Mouse (Mus musculus): ENCODE results near the gene Olfr871. TPM values are rescaled to one million over a fixed set of nuclear protein-coding genes. Genes with fewer than 3 reads are reported as not detected.

Olfr871 gene
- polyA plus RNA-seq, 1 experiment from 2014 or later: not detected

Other genes starting within 250 kb of the Olfr871 start
- gene Olfr866, start 184.2 kb upstream of the Olfr871 start, polyA plus RNA-seq (2014; fragmentation: Nextera tagmentation; extraction: Ambion mirVana): not detected in 2 replicates
- gene Olfr867, start 154.6 kb upstream of the Olfr871 start, polyA plus RNA-seq (2014; fragmentation: Nextera tagmentation; extraction: Ambion mirVana): not detected in 2 replicates
- not detected in 2 replicates for gene Olfr868, start 113.6 kb upstream of the Olfr871 start, polyA plus RNA-seq (2014; fragmentation: Nextera tagmentation; extraction: Ambion mirVana)
- not detected in 2 replicates for gene Olfr869, start 83.2 kb upstream of the Olfr871 start, polyA plus RNA-seq (2014; fragmentation: Nextera tagmentation; extraction: Ambion mirVana)
- gene Olfr870, start 38.1 kb upstream of the Olfr871 start, polyA plus RNA-seq (2014; fragmentation: Nextera tagmentation; extraction: Ambion mirVana): not detected in 2 replicates
- gene Olfr872, start 24.9 kb downstream of the Olfr871 start, polyA plus RNA-seq (2014; fragmentation: Nextera tagmentation; extraction: Ambion mirVana): not detected in 2 replicates
- not detected in 2 replicates for gene Olfr39, start 70.1 kb downstream of the Olfr871 start, polyA plus RNA-seq (2014; fragmentation: Nextera tagmentation; extraction: Ambion mirVana)
- not detected in 2 replicates for gene Olfr873, start 86.3 kb downstream of the Olfr871 start, polyA plus RNA-seq (2014; fragmentation: Nextera tagmentation; extraction: Ambion mirVana)
- not detected in 2 replicates for gene Olfr18, start 123.9 kb downstream of the Olfr871 start, polyA plus RNA-seq (2014; fragmentation: Nextera tagmentation; extraction: Ambion mirVana)
- 38.2 and 43.5 TPM in 2 replicates for gene Zfp560, start 173.0 kb downstream of the Olfr871 start, polyA plus RNA-seq (2014; fragmentation: Nextera tagmentation; extraction: Ambion mirVana)
- 15.7 and 36.5 TPM in 2 replicates for gene Zfp26, start 248.0 kb downstream of the Olfr871 start, polyA plus RNA-seq (2014; fragmentation: Nextera tagmentation; extraction: Ambion mirVana)

All from kidney, embryonic 14.5 days (tissue).